Mouse (Mus musculus) common myeloid progenitor, adult 5-6 weeks (primary cell): ENCODE measurements around the gene Chd4. TPM values are rescaled to one million over a fixed set of nuclear protein-coding genes. Genes with fewer than 3 reads are reported as not detected.
A peak's percentile ranks its signal among the peaks of the same experiment; 100 is the strongest.
"Not testable (repeated sequence)": the region's sequence is repeated elsewhere in the genome, so short reads cannot be mapped to it uniquely, and the experiment has no call there.

ENCODE experiments used
- ATAC-seq: replicated peaks from 2 replicates; pipeline ENCODE4 v1.8.0; 2016; ENCODE audit warnings: low read depth, mild to moderate bottlenecking, moderate TSS enrichment, inconsistent platforms; ENCODE audit not compliant: poor library complexity, severe bottlenecking
- total RNA-seq: library from RNA; stranded (forward); fragments of 200-1000, 187-1606 nt; gene quantifications from 2 replicates; pipeline ENCODE4 v1.2.3, GENCODE M21; 2017

The Chd4 gene
- total RNA-seq, result 444 and 506 TPM in 2 replicates

DNA sequence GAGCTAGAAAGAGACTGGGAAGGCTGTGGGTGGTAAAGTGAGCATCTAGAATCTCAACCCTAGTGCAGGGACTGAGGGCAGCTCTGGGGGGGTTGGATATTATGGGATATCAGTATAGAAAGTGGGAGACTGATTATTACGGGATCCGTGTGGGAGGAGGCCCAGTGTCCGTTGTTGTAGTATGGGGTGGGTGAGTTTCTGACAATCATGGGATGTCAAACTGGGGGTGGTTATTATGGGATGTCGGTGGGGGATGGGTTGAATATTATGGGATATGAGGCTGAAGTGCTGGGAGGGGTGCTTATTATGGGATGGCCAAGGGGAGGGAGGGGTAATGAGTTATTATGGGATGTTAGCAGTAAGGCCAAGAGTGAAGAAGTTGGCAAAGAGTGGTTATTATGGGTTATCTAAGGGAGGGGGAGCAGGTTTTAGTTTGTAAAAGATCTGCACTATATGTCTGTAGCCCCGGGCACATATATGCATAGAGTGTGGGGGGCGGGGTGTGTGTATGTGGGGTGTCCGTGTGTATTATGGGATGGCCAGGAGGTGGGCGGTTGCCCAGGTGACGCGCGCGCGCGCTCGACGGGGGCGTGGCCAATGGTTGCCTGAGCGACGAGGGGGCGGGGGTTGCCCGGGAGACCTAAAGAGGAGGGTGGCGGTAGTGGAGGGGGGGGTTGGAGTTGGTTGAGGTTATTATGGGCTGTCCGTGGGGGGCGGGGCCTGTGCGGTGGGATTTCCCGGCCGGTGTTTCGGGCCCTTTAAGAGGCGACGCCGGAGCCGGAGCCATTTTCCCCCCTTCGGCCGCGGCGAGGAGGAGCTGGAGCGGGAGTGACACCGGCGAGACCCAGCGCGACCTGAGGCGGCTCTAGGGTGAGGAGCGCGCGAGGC lies at the start of gene Chd4:
Gene Chd4 (plus strand): TSS at position 591 of the 888 bp plus-strand sequence.
- ATAC-seq, result peak; percentile 53

DNA sequence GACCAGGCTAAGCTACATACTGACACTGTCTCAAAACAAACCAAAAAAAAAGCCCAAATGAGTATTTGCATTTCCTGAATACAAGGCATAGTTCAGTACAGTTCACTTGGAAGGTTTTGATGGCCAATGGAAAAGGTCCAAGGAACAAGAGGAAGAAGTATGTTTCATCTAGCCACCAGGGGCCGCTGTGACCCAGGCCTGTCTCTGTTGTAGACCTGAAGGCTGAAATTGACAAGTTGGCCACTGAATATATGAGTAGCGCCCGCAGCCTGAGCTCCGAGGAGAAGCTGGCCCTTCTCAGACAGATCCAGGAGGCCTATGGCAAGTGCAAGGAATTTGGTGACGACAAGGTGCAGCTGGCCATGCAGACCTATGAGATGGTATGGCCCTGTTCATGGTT lies 49.1 kb upstream of the Chd4 start:
- ATAC-seq, result peak; percentile 84

DNA sequence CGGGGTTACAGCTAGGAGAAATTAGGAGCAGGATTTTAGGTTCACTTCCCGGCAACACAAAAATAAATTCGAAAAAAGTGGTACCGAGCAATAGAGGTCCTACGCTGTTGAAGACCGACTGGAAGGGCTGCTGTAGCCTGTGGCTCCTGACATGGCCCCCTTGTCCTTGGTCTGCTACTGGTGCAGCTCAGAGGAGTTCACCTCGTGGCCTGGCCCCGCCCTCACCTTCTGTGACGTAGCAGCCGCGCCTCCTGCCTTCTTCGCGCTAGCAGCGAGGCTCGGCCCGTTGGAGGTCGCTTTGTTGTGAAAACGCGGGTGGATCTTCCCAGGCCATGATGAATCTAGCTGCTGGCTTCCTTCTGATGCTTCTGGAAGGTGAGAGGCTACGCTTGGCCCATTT lies 46.1 kb upstream of the Chd4 start, which contains the start of gene Acrbp:
Gene Acrbp (plus strand): TSS at position 12 of the 400 bp plus-strand sequence.
- ATAC-seq, result no peak

DNA sequence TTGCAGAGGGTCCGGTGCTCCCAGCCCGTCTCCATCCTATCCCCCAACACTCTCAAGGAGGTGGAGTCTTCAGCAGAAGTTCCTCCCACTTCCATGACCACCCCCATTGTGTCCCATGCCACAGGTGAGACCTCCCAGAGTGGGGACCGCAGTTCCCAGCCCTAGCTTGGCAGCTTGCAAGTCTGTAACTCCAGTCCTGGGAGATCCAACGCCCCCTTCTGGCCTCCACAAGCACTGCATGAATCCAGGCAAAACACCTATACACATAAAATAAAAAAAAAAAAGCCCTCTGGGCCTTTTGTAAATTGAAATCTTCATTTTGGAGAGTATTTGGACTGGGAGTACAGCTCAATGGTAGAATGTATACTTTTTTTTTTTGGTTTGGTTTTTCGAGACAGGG lies 44.5 kb upstream of the Chd4 start:
- ATAC-seq, result no peak

DNA sequence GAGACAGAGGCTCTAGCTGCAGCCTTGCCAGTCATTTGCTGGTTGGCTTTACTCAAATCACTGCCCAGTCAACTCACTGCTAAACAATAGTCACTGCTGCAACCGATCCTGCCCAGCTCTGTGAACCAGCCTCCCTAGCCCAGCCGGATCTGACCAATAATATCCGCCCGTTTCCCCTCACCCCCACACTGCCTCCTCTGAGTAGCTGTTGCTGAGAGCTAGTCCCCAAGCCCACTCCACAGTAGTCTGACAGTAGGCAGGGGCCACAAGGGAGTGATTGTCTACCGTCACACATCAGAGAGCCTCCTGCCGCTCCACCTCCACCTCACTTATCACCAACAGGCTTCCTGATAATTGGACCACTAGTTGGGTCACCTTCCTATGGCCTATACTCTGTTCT lies 34.3 kb upstream of the Chd4 start:
- ATAC-seq, result no peak

DNA sequence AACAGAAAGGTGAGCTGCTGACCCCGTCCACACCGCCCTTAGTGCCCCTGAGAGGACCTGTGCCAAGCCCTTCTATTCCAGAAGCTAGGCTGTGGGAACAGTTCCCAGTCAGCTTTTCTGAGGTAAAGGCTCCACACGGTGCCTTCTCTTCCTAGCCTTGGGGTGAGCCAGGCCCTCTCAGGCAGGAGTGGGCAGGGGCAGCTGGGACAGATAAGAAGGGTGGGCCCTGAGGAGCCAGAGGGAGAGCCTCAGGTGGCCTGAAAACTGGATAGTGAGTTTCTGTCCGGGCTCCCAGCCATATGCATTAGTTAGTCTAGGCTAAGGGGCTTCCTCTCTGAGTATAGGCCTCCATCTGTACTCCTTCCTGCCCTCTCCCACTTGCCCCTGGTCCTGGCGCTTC lies 33.3 kb upstream of the Chd4 start:
- ATAC-seq, result no peak

DNA sequence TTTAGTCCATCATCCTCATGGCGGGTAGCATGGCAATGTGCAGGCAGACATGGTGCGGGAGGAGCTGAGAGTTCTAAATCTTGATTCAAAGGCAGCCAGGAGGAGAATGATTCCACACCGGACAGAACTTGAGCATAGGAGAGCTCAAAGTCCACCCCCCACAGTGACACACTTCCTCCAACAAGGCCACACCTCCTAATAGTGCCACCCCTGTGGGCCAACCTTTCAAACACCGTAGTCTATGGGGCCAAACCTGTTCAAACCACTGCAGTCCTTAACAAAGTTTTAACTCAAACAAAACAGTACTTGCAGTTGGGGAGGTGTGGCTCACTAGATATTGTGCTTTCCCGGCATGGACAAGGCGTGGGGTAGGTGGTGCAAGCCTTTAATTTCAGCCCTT lies 31.9 kb upstream of the Chd4 start:
- ATAC-seq, result no peak

DNA sequence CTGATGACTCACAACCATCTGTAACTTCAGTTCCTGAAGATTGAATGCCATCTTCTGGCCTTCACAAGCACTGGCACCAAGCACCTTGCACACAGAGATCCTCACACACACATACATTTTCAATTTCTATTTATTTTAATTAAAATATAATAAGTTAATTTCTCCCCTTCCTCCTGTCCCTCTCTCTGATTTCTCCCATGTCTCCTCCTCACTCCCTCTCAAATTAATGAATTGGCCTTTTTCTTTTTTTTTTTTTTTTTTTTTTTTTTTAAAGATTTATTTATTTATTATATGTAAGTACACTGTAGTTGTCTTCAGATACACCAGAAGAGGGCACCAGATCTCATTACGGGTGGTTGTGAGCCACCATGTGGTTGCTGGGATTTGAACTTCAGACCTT lies 30.6 kb upstream of the Chd4 start:
- not testable (repeated sequence) for ATAC-seq

DNA sequence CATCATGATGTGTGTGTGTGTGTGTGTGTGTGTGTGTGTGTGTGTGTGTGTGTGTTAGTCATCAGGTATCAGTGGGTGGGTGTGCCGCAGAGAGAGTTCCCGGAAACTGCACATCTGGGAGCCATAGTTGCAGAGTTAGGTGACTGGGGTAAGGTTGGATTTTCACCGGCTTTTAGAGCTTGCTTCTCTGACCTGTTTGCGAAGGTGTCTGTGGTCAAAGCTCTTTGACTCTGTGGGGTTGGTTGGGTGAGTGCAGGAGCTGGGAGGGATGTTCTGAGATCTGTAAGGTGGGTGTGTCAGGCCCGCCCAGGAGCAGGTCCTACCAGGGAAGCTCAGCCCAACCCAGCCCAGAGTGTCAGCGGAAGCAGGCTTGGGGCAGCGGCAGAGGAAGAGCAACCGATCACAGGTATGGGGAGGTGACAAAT lies 28.2 kb upstream of the Chd4 start, which contains the start of gene Lpar5:
Gene Lpar5 (plus strand): TSS at position 350 of the 425 bp plus-strand sequence.
- no peak for ATAC-seq

DNA sequence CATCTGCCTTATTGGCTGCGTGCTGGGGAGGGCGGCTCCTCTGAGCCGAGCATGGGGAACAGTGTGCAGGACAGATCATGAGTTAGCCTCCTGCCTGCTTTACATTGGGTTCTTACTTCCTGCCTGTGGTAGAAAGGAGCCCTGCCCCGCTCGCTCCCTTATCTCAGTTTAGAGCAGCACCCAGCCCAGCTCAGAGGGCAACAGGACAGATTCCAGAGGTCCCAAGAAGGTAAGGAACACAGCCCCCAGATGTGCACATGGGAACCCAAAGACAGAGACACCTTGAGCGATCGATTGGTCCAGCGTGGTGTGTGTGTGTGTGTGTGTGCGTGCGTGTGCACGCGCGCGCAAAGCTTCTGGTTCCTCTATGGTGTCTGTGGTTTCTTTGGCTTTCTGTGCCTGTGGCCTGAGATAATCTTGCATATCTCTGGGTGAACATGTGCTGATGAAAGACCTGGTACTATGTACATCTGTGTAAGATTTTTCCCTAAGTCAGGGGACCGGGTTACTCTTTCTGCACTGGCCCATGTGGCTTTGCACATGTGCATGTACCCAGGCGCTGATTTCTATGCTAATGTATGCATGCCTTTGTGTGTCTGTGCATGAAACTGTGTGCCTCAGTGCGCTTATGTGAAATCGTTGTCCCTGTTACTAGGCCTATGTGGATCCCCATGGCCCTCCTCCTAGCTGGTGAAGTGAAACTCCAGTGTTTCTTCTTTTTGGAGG lies 24.4 kb upstream of the Chd4 start:
- peak; percentile 89 for ATAC-seq

DNA sequence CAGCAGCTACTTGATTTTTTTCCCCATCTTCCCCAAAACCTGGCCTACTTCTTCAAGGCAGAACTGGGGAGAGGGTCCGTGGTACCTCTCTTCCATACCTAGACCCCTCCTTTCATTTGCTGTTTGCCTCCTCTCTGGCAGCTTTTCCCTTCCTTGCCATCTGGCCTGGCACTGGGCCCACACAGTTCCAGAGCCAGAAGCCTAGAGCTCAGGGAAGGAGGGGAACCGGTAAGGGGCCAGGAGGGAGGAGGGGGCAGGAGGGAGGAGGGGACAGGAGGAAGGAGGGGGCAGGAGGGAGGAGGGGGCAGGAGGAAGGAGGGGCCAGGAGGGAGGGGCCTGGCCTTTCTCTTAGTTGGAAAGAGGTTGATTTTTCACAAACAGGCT lies 23.9 kb upstream of the Chd4 start:
- no peak; the same call in 1 of the 2 replicates for ATAC-seq

DNA sequence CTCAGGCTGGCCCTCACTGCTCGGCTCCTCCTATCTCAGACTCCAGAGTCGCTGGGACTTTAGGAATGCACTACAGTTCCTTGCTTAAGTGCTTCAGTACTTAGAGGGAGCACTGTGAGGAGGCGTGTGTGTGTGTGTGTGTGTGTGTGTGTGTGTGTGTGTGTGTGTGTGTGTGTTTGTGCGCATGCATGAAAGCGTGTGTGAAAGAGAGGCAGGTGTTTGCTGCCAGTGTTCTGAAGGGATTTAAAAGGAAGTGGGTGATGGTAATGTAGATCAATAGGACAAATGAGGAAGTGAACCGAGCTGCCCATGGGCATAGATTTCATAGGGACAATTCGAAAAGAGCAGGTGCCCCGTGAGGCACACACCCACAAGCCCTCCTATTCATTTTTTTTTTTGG lies 22.0 kb upstream of the Chd4 start:
- 0 out of 2 replicates have a peak, but pooled peaks have one; percentile 16 for ATAC-seq

DNA sequence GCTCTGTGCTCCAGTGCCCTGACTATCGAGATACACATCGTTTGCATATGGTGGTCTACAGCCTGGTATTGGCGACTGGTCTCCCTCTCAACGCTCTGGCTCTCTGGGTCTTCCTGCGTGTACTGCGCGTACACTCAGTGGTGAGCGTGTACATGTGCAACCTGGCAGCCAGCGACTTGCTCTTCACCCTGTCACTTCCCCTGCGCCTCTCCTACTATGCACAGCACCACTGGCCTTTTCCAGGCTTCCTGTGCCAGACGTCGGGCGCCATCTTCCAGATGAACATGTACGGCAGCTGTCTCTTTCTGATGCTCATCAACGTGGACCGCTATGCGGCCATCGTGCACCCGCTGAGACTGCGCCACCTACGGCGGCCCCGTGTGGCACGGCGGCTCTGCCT lies 14.4 kb upstream of the Chd4 start:
- no peak for ATAC-seq

DNA sequence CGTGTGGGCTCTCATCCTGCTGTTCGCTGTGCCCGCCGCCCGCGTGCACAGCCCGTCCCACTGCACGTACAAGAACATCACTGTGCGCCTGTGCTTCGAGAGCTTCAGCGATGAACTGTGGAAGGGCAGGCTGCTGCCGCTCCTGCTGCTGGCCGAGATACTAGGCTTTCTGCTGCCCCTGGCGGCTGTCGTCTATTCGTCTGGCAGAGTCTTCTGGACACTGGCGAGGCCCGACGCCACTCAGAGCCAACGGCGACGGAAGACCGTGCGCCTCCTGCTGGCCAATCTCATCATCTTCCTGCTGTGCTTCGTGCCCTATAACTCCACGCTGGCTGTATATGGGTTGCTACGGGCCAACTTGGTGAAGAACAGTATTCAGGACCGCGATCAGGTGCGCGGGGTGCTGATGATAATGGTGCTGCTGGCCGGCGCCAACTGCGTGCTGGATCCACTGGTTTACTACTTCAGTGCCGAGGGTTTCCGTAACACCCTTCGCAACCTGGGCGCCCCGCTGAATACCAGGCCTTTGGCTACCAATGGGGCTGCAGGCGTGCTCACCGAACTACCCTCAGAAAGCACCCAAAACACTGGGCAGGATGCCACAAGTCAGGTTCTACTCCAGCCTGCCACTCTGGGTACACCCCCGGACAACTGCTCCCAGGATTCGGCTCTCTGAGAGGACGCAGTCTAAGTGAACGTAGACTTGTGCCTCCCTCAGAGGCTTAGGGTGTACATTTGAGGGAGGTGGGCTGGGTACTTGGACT lies 13.8 kb upstream of the Chd4 start:
- ATAC-seq, result no peak

DNA sequence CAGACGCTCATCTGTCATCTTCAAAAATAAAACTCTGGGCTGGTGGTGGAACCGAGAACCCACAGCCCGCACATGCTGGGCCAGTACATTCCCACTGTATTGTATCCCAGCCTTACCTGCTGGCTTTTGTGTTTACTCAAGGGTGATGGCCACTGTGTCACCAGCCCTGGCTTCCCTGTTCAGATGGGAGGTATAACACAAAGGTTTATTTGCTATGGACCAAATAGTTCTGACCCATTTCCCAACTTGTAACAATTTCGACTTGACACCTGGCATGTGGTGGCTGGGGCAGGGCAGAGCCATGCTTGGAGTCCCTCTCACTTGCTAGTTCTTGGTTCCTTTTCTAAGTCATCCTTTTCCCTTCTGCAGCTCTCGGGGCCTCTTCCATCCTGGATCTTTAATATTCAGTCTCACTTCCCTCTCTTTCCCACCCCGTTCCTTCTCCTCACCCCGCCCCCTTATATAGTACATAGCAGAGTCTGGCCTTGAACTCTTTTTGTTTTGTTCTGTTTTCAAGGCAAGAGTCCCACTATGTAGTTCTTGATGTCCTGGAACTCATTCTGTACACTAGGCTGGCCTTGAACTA lies 12.9 kb upstream of the Chd4 start:
- ATAC-seq, result no peak

DNA sequence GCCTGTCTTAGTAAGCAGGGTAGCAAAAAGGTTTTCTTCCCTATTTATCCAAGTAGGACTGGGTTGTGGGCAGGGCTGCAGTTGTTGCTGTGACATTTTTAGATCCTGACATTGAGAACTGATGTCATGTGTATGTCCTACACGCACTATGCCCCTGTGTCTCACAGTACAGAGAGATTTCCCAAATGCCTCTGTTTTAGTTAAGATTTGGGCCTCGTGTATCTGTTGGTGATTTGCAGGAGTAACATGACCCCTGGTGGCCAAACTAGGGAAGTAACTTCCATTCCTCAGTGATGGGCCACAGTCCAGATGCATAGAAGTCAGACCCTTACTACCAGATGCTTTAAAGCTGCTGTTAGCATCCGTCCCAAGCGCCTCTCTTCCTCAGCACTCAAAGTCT lies 11.4 kb upstream of the Chd4 start:
- ATAC-seq, result peak; percentile 55

DNA sequence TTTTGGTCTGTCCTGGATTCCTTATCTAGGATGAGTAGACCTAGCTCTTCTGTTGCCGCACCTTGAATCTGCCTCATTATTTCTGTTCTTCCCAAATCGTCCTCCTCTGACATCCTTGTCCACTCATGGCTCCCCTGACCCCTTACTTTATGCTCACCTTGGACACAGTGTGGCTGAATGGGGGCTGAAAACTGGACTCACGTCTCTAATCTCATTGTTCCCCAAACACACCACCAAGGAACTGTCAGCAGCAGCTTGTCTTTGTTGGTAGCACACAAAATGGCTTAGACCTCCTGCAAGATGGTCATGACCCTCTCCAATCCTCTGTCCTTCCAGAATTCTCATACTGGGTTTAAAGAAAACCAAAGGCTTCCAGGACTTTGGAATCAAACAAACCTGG lies 7.8 kb upstream of the Chd4 start:
- no peak for ATAC-seq

DNA sequence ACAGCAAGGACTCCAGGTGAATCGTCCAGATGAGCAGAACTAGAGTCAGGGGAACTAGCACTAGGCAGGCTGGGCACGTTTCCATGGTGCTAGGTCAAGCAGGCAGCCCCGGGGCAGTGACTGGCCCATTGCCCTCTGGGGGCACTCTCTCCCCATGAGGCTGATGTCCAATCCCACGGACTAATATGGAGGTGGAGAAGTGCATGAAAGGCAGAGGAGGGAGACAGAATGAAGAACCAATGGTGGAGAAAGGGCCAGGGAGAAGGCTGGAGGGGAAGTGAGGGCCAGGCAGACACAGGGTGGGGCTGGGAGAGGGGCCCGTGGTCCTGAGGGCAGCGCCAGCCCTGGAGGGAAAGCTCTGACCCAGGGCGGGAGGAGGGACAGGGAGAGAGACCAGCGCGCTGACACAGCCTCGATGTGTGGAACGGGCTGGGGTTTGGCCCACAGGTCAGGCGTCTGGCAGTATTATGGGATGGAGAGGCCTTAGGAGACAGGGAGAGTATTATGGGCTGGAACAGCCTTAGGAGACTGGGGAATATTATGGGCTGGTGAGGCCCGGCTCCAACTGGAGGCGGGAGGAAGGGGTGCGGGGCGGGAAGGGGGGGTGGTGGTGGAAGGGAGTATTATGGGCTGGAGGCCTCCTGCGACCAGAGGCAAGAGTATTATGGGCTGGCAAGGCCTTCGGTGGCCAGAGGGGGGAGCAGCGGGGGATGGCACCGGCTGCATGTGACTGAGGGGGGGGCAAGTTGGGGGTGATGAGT lies 7.0 kb upstream of the Chd4 start:
- ATAC-seq, result peak; percentile 63

DNA sequence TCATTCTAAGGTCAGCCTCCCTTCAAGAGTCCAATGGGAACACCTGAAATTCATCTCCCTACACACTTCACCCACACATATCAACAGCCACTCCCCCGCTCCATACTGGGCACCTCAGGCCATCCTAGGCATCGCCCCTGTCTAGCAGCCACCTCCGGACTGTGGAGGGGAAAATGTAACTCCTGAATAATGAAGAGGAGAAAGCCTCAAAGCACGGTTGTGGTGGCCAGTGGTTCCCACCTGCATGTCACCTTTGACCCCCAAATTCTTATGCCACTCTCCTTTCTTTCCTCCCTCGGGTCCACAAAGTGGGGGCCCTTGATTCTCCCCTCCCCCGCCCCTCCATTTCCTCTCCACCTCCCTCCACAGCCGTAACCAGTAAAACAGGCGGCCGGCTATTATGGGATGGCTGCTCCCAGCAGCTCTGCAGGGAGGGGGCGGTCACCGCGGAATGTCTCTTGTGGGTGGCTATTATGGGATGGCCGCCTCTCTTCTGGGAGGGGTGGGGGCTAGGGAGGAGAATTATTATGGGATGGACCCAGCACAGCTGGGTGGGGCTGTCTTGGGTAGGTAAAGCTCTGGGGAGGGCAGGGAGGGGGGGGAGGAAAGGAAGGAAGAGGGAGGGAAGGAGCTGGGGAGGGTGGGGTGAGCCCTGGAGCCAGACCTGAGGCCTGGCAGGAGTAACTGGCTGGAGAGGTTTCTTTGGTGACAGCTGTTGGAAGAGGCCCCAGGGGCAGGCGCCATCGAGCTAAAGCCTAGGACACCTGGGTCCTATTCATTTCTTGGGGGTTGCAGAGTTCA lies 6.1 kb upstream of the Chd4 start:
- ATAC-seq, result peak; percentile 43
